Mouse (Mus musculus): ENCODE measurements at regions not wholly inside any gene's neighbourhood (a gene's known extent, or its start where the extent isn't known, plus 50 kb on each side); places are given as distances from the start of the nearest gene placed in this dataset.

DNA sequence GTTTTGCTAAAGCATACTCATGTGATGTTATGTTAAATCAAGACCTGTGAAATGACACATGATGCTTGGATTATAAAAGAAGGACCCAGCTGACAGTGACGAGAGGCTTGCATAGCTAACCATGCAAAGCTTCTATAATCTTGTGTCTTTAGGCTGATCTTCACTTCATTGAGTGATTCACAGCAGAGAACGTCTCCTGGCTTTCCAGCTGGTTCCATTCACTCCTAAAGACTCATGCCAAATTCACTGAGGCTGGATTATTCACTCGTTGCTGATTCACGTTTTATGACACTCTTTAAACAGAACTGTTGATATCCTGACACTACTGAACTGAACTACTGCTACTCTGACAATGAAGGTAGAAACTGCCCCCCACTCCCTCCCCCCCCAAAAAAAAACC, 1642.4 kb upstream of the Slc39a10 start:
- DNase-seq = no peak

DNA sequence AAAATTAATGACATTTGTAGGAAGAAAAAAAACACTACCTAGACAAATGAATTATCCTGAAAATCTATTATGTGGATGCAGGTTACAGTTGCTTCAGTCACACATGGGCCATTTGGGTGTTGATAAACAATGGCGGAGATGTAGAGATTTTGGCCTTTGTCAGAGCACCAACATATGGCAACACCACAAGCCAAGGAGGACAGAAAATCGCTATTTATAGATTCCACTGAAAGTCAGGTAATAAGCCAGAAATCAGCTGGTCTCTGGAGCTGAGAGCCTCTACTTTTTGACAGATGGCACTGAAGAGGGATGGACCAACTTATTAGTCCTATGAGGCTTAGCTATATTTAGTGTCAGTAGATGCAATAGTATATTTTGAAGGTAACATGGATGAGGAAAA, 1640.7 kb upstream of the Slc39a10 start:
- peak; percentile 65 to 67 for DNase-seq

DNA sequence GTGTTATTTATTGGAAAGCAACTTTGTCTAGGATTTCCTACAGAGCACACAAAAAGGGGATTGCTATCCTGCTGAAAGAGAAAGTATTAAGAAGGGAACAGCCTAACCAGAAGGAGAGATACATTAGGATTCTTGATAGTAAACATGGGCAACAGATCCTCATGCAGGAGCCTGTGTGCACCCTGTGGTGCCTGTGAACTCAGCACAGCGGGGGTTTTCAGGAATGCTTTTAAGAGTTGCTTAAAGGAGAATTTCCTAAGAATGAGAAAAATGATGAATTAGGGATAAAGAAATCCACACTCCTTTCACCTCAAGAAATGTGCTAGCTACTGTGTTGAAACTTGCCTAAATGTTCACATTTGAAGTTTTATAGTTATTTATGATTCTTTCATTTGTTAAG, 1596.1 kb upstream of the Slc39a10 start:
- DNase-seq = peak; percentile 54 to 65

DNA sequence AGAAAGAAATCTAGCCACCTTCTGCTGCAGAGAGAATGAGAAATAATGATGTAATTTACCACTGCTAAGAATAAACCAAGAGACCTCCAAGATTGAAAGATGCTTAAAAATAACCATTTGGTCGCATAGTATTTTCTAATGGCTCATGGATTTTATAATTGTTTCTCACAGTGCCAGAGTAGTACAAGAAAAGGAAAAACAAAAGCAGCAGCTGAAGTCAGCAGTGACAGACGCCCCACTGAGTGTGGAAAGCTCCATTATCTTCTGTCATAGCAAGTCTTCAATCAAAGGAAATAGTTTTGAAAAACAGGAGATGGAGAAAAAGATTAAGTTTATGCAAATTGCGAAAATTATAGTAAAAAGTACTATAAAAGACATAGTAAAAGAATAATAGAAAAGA, 1567.3 kb upstream of the Slc39a10 start:
- DNase-seq = peak; percentile 9 to 13

All from cerebellum, postnatal 10 days (tissue).